Mouse (Mus musculus): ENCODE measurements around the gene Bmp2k. TPM values are rescaled to one million over a fixed set of nuclear protein-coding genes. Genes with fewer than 3 reads are reported as not detected.

Gene Bmp2k
- polyA plus RNA-seq, 1 experiment = 6.6 TPM

- no peaks in the 10 kb centered on the region for H3K27me3 ChIP-seq (ENCODE audit: control insufficient read depth, insufficient read depth, low read length)
- no peak overlapping the region for H3K27ac ChIP-seq (ENCODE audit: control insufficient read depth, insufficient read depth, low read depth, low read length)
- H3K4me1 ChIP-seq (ENCODE audit: control insufficient read depth, insufficient read depth, low read length) = no peaks in the 10 kb centered on the region
- TF ChIP-seq CTCF (IDR thresholded peaks at IDR 0.05; ENCODE audit: control insufficient read depth, insufficient read depth, insufficient replicate concordance, low read depth, low read length) (no peak), POLR2A (IDR thresholded peaks at IDR 0.05; ENCODE audit: control insufficient read depth, low read depth, low read length) (no peak)
- no peak overlapping the region for H3K4me3 ChIP-seq (ENCODE audit: control insufficient read depth, low read depth, low read length)
- H3K36me3 ChIP-seq (ENCODE audit: control insufficient read depth, insufficient read depth, low read length) = no peaks in the 10 kb centered on the region
Observed at GRCm38 (mm10) chr5:97076167-97076566, 78.7 kb downstream of the Bmp2k start.

GRCm38 (mm10) chr5:97077676-97078075 lies 80.2 kb downstream of the Bmp2k start:
- Histone ChIP-seq H3K4me1 (ENCODE audit: control insufficient read depth, insufficient read depth, low read length) (no peaks in the 10 kb centered on the region), H3K27me3 (ENCODE audit: control insufficient read depth, insufficient read depth, low read length) (no peaks in the 10 kb centered on the region), H3K36me3 (ENCODE audit: control insufficient read depth, insufficient read depth, low read length) (no peaks in the 10 kb centered on the region), H3K4me3 (ENCODE audit: control insufficient read depth, low read depth, low read length) (no peak overlapping the region), H3K27ac (ENCODE audit: control insufficient read depth, insufficient read depth, low read depth, low read length) (no peak overlapping the region)
- TF ChIP-seq POLR2A (IDR thresholded peaks at IDR 0.05; ENCODE audit: control insufficient read depth, low read depth, low read length) (no peak), CTCF (IDR thresholded peaks at IDR 0.05; ENCODE audit: control insufficient read depth, insufficient read depth, insufficient replicate concordance, low read depth, low read length) (no peak)

GRCm38 (mm10) chr5:97078641-97079040 lies 81.2 kb downstream of the Bmp2k start:
- Histone ChIP-seq H3K4me3 (ENCODE audit: control insufficient read depth, low read depth, low read length) (no peak overlapping the region), H3K4me1 (ENCODE audit: control insufficient read depth, insufficient read depth, low read length) (peaks cover under 1% of the 10 kb centered on the region; the same call in 1 of the 2 replicates), H3K27ac (ENCODE audit: control insufficient read depth, insufficient read depth, low read depth, low read length) (no peak overlapping the region), H3K36me3 (ENCODE audit: control insufficient read depth, insufficient read depth, low read length) (no peaks in the 10 kb centered on the region), H3K27me3 (ENCODE audit: control insufficient read depth, insufficient read depth, low read length) (no peaks in the 10 kb centered on the region)
- no peak for TF ChIP-seq CTCF (IDR thresholded peaks at IDR 0.05; ENCODE audit: control insufficient read depth, insufficient read depth, insufficient replicate concordance, low read depth, low read length)
- TF ChIP-seq POLR2A (IDR thresholded peaks at IDR 0.05; ENCODE audit: control insufficient read depth, low read depth, low read length) = no peak

- Histone ChIP-seq H3K27me3 (ENCODE audit: control insufficient read depth, insufficient read depth, low read length) (no peaks in the 10 kb centered on the region), H3K4me1 (ENCODE audit: control insufficient read depth, insufficient read depth, low read length) (peaks cover 2% of the 10 kb centered on the region), H3K27ac (ENCODE audit: control insufficient read depth, insufficient read depth, low read depth, low read length) (no peak overlapping the region), H3K4me3 (ENCODE audit: control insufficient read depth, low read depth, low read length) (no peak overlapping the region), H3K36me3 (ENCODE audit: control insufficient read depth, insufficient read depth, low read length) (no peaks in the 10 kb centered on the region)
- TF ChIP-seq POLR2A (IDR thresholded peaks at IDR 0.05; ENCODE audit: control insufficient read depth, low read depth, low read length) = no peak
- TF ChIP-seq CTCF (IDR thresholded peaks at IDR 0.05; ENCODE audit: control insufficient read depth, insufficient read depth, insufficient replicate concordance, low read depth, low read length) = peak; percentile 35; the same call in 1 of the 2 replicates
Observed at GRCm38 (mm10) chr5:97081481-97081880, 84.0 kb downstream of the Bmp2k start.

GRCm38 (mm10) chr5:97083701-97084100 lies 86.2 kb downstream of the Bmp2k start:
- Histone ChIP-seq H3K36me3 (ENCODE audit: control insufficient read depth, insufficient read depth, low read length) (peaks cover 4% of the 10 kb centered on the region), H3K4me1 (ENCODE audit: control insufficient read depth, insufficient read depth, low read length) (peaks cover 9% of the 10 kb centered on the region), H3K4me3 (ENCODE audit: control insufficient read depth, low read depth, low read length) (no peak overlapping the region), H3K27ac (ENCODE audit: control insufficient read depth, insufficient read depth, low read depth, low read length) (no peak overlapping the region), H3K27me3 (ENCODE audit: control insufficient read depth, insufficient read depth, low read length) (no peaks in the 10 kb centered on the region)
- TF ChIP-seq CTCF (IDR thresholded peaks at IDR 0.05; ENCODE audit: control insufficient read depth, insufficient read depth, insufficient replicate concordance, low read depth, low read length) (no peak), POLR2A (IDR thresholded peaks at IDR 0.05; ENCODE audit: control insufficient read depth, low read depth, low read length) (no peak)

DNA sequence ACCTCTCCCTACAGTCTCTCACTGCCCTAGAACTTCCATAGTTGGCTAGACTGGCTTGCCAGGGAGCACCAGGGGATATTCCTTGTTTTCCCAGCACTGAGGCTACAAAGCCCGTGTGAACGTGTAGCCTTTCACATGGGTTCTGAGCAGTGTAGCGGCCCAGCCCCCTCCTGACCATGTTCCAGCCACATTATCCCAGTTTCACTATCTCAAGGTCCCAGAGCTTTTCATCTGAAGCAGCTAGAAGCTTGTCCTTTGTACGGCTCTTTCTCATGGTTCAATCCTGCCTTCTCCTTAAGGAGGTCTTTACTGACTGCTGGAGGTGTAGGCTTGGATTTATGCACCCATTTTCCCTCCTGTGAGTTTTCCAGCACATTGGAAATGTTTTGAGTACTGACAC lies 87.1 kb downstream of the Bmp2k start:
- no peak overlapping the region for H3K4me3 ChIP-seq (ENCODE audit: control insufficient read depth, low read depth, low read length)
- peaks cover 4% of the 10 kb centered on the region for H3K36me3 ChIP-seq (ENCODE audit: control insufficient read depth, insufficient read depth, low read length)
- H3K27ac ChIP-seq (ENCODE audit: control insufficient read depth, insufficient read depth, low read depth, low read length) = peak overlapping the region; percentile 43; the same call in 1 of the 2 replicates
- peaks cover 9% of the 10 kb centered on the region for H3K4me1 ChIP-seq (ENCODE audit: control insufficient read depth, insufficient read depth, low read length)
- no peaks in the 10 kb centered on the region for H3K27me3 ChIP-seq (ENCODE audit: control insufficient read depth, insufficient read depth, low read length)
- TF ChIP-seq POLR2A (IDR thresholded peaks at IDR 0.05; ENCODE audit: control insufficient read depth, low read depth, low read length) = no peak
- TF ChIP-seq CTCF (IDR thresholded peaks at IDR 0.05; ENCODE audit: control insufficient read depth, insufficient read depth, insufficient replicate concordance, low read depth, low read length) = no peak

DNA sequence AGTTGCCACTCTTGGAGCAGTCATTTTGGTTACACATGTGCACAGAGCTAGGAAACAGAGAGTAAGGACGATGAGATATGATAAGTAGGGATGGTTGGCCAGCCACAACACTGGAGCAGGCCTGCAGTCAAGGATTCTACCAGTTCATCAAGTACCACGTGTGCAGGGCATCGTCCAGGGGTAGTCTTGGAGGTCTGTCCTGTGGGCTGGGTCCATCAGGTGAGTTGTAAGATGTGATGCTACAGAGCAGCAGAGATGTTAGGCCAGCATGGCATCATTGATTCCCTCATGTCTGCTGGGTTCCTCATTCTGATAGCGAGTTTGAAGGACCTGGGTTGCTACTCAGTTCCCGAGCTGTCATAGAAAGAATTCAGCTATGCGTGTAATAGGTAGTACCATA lies 87.6 kb downstream of the Bmp2k start:
- H3K4me3 ChIP-seq (ENCODE audit: control insufficient read depth, low read depth, low read length) = no peak overlapping the region
- no peak overlapping the region for H3K27ac ChIP-seq (ENCODE audit: control insufficient read depth, insufficient read depth, low read depth, low read length)
- H3K4me1 ChIP-seq (ENCODE audit: control insufficient read depth, insufficient read depth, low read length) = peaks cover 9% of the 10 kb centered on the region
- peaks cover 4% of the 10 kb centered on the region for H3K36me3 ChIP-seq (ENCODE audit: control insufficient read depth, insufficient read depth, low read length)
- TF ChIP-seq CTCF (IDR thresholded peaks at IDR 0.05; ENCODE audit: control insufficient read depth, insufficient read depth, insufficient replicate concordance, low read depth, low read length) (no peak), POLR2A (IDR thresholded peaks at IDR 0.05; ENCODE audit: control insufficient read depth, low read depth, low read length) (no peak)
- H3K27me3 ChIP-seq (ENCODE audit: control insufficient read depth, insufficient read depth, low read length) = no peaks in the 10 kb centered on the region
